Mouse (Mus musculus): ENCODE measurements around the gene Anapc7. TPM values are rescaled to one million over a fixed set of nuclear protein-coding genes. Genes with fewer than 3 reads are reported as not detected.
"Not testable (repeated sequence)": the region's sequence is repeated elsewhere in the genome, so short reads cannot be mapped to it uniquely, and the experiment has no call there.

Anapc7 gene
- total RNA-seq, 2 experiments from 2014 or later: 18.2 to 23.0 TPM

- no peak for ATAC-seq (replicated peaks; ENCODE audit: poor library complexity)
Measured at GRCm38 (mm10) chr5:122449946-122450345, 28.5 kb downstream of the Anapc7 start.

GRCm38 (mm10) chr5:122450913-122451317 is 29.4 kb downstream of the Anapc7 start:
- ATAC-seq (replicated peaks; ENCODE audit: poor library complexity): no peak

- no peak for ATAC-seq (replicated peaks; ENCODE audit: poor library complexity)
Measured at GRCm38 (mm10) chr5:122451324-122451723, 29.8 kb downstream of the Anapc7 start.

GRCm38 (mm10) chr5:122452194-122452593 is 30.7 kb downstream of the Anapc7 start:
- no peak for ATAC-seq (replicated peaks; ENCODE audit: poor library complexity)

- ATAC-seq (replicated peaks; ENCODE audit: poor library complexity): no peak
Measured at GRCm38 (mm10) chr5:122453188-122453587, 31.7 kb downstream of the Anapc7 start.

- no peak for ATAC-seq (replicated peaks; ENCODE audit: poor library complexity)
Measured at GRCm38 (mm10) chr5:122454442-122454841, 32.9 kb downstream of the Anapc7 start.

GRCm38 (mm10) chr5:122454883-122455282 is 33.4 kb downstream of the Anapc7 start:
- ATAC-seq (replicated peaks; ENCODE audit: poor library complexity): no peak

- no peak for ATAC-seq (replicated peaks; ENCODE audit: poor library complexity)
Measured at GRCm38 (mm10) chr5:122455584-122455983, 34.1 kb downstream of the Anapc7 start.

- ATAC-seq (replicated peaks; ENCODE audit: poor library complexity): not testable (repeated sequence)
Measured at GRCm38 (mm10) chr5:122457054-122457453, 35.6 kb downstream of the Anapc7 start.

- ATAC-seq (replicated peaks; ENCODE audit: poor library complexity): no peak
Measured at GRCm38 (mm10) chr5:122458066-122458465, 36.6 kb downstream of the Anapc7 start.

- no peak for ATAC-seq (replicated peaks; ENCODE audit: poor library complexity)
Measured at GRCm38 (mm10) chr5:122459335-122459734, 37.8 kb downstream of the Anapc7 start.

- ATAC-seq (replicated peaks; ENCODE audit: poor library complexity): no peak
Measured at GRCm38 (mm10) chr5:122460656-122461055, 39.2 kb downstream of the Anapc7 start.

GRCm38 (mm10) chr5:122461431-122461830 is 39.9 kb downstream of the Anapc7 start:
- no peak for ATAC-seq (replicated peaks; ENCODE audit: poor library complexity)

- ATAC-seq (replicated peaks; ENCODE audit: poor library complexity): no peak
Measured at GRCm38 (mm10) chr5:122471658-122472057, 50.2 kb downstream of the Anapc7 start.

- ATAC-seq (replicated peaks; ENCODE audit: poor library complexity): no peak
Measured at GRCm38 (mm10) chr5:122474643-122475363, 53.3 kb downstream of the Anapc7 start.

- no peak for ATAC-seq (replicated peaks; ENCODE audit: poor library complexity)
Measured at GRCm38 (mm10) chr5:122476078-122476477, 54.6 kb downstream of the Anapc7 start.

- ATAC-seq (replicated peaks; ENCODE audit: poor library complexity): no peak
Measured at GRCm38 (mm10) chr5:122477492-122477891, 56.0 kb downstream of the Anapc7 start.

GRCm38 (mm10) chr5:122479131-122479530 is 57.6 kb downstream of the Anapc7 start:
- ATAC-seq (replicated peaks; ENCODE audit: poor library complexity): no peak

- ATAC-seq (replicated peaks; ENCODE audit: poor library complexity): no peak
Measured at GRCm38 (mm10) chr5:122481844-122482243, 60.4 kb downstream of the Anapc7 start.

- ATAC-seq (replicated peaks; ENCODE audit: poor library complexity): no peak
Measured at GRCm38 (mm10) chr5:122482733-122483391, 61.4 kb downstream of the Anapc7 start.

GRCm38 (mm10) chr5:122486243-122486642 is 64.8 kb downstream of the Anapc7 start:
- not testable (repeated sequence) for ATAC-seq (replicated peaks; ENCODE audit: poor library complexity)

GRCm38 (mm10) chr5:122487825-122488224 is 66.3 kb downstream of the Anapc7 start:
- no peak for ATAC-seq (replicated peaks; ENCODE audit: poor library complexity)

Measured in megakaryocyte progenitor cell, adult 5-6 weeks (primary cell).